Mouse (Mus musculus) myocyte (in vitro differentiated cells): Measurements from ENCODE around the gene S100a4. TPM values are rescaled to one million over a fixed set of nuclear protein-coding genes. Genes with fewer than 3 reads are reported as not detected.

Experiments used
- H3K27me3 ChIP-seq: one replicate; pipeline ENCODE4 v1.6.1; 2011; ENCODE audit not compliant: control insufficient read depth, insufficient read depth, insufficient read length
- H3K36me3 ChIP-seq: one replicate; pipeline ENCODE4 v1.6.1; 2011; ENCODE audit not compliant: control insufficient read depth, insufficient read depth
- H3K4me2 ChIP-seq: one replicate; pipeline ENCODE4 v1.6.1; 2011; ENCODE audit warnings: low read depth, control low read depth
- H3K4me3 ChIP-seq: one replicate; pipeline ENCODE4 v1.5.1; 2011; ENCODE audit warnings: mild to moderate bottlenecking, control low read depth, moderate library complexity
- H3K79me2 ChIP-seq: one replicate; pipeline ENCODE4 v1.6.1; 2011; ENCODE audit not compliant: control insufficient read depth, insufficient read depth
- H3ac ChIP-seq: one replicate; pipeline ENCODE4 v1.6.1; 2011; ENCODE audit not compliant: control insufficient read depth, insufficient read length
- CEBPB ChIP-seq: IDR thresholded peaks from 2 replicates; pipeline ENCODE4 v1.6.1; 2011; ENCODE audit warnings: mild to moderate bottlenecking, moderate library complexity; ENCODE audit not compliant: poor library complexity, insufficient read depth, severe bottlenecking
- E2F4 ChIP-seq: IDR thresholded peaks from one replicate; pipeline ENCODE4 v1.6.1; 2011; ENCODE audit warnings: mild to moderate bottlenecking, control low read depth, moderate library complexity; ENCODE audit not compliant: insufficient read depth
- MAX ChIP-seq: IDR thresholded peaks from one replicate; pipeline ENCODE4 v1.6.1; 2011; ENCODE audit warnings: low read depth, mild to moderate bottlenecking, control low read depth
- MYOD1 ChIP-seq, 3 experiments: IDR thresholded peaks; one replicate each; pipeline ENCODE4 v1.6.1; 2011; ENCODE audit warnings: control low read depth in 2 of 3, low read depth in 2 of 3, mild to moderate bottlenecking in 2 of 3, moderate library complexity in 1 of 3; ENCODE audit not compliant: insufficient read length in 2 of 3, control insufficient read depth in 1 of 3
- MYOG ChIP-seq, 3 experiments: IDR thresholded peaks; one replicate each; pipeline ENCODE4 v1.6.1; 2011; ENCODE audit warnings: control low read depth in 2 of 3, low read depth in 2 of 3, mild to moderate bottlenecking in 2 of 3; ENCODE audit not compliant: insufficient read length in 2 of 3, control insufficient read depth in 1 of 3, insufficient read depth in 1 of 3
- POLR2A ChIP-seq: IDR thresholded peaks from one replicate; pipeline ENCODE4 v1.6.1; 2011; ENCODE audit warnings: low read depth, mild to moderate bottlenecking, control low read depth, moderate library complexity; ENCODE audit not compliant: insufficient read length
- POLR2AphosphoS2 ChIP-seq: IDR thresholded peaks from one replicate; pipeline ENCODE4 v1.6.1; 2011; ENCODE audit warnings: low read depth, control low read depth; ENCODE audit not compliant: insufficient read length
- REST ChIP-seq: IDR thresholded peaks from one replicate; pipeline ENCODE4 v1.6.1; 2011; ENCODE audit warnings: mild to moderate bottlenecking, control low read depth, moderate library complexity; ENCODE audit not compliant: insufficient read depth, insufficient read length
- SRF ChIP-seq: IDR thresholded peaks from one replicate; pipeline ENCODE4 v1.6.1; 2011; ENCODE audit warnings: low read depth; ENCODE audit not compliant: control insufficient read depth, insufficient read length
- TCF12 ChIP-seq: IDR thresholded peaks from one replicate; pipeline ENCODE4 v1.6.1; 2011; ENCODE audit warnings: mild to moderate bottlenecking, control low read depth; ENCODE audit not compliant: poor library complexity, insufficient read depth, severe bottlenecking
- TCF3 ChIP-seq: IDR thresholded peaks from one replicate; pipeline ENCODE4 v1.6.1; 2011; ENCODE audit warnings: low read depth, control low read depth; ENCODE audit not compliant: insufficient read length
- USF1 ChIP-seq: IDR thresholded peaks from one replicate; pipeline ENCODE4 v1.6.1; 2011; ENCODE audit warnings: low read depth, mild to moderate bottlenecking, control low read depth, moderate library complexity
- polyA plus RNA-seq: library from polyadenylated mRNA; unstranded; fragments of >200 nt; fragmentation: generic; extraction: Trizol; gene quantifications from one replicate; pipeline ENCODE4 v1.2.1, GENCODE M21; 2012; ENCODE audit warnings: missing spikeins

S100a4 gene
- polyA plus RNA-seq, 1 experiment = 3,627 TPM

- TF ChIP-seq MYOG (IDR thresholded peaks at IDR 0.05; ENCODE audit: control insufficient read depth in 1 of 3, insufficient read depth in 1 of 3, insufficient read length in 2 of 3, low read depth in 2 of 3) (no peak), TCF3 (no peak), REST (no peak), POLR2AphosphoS2 (no peak), MAX (no peak), USF1 (no peak), SRF (no peak), CEBPB (no peak), TCF12 (no peak), POLR2A (no peak), MYOD1 (IDR thresholded peaks at IDR 0.05; ENCODE audit: control insufficient read depth in 1 of 3, insufficient read length in 2 of 3, low read depth in 2 of 3) (no peak), E2F4 (no peak)
- H3K36me3 ChIP-seq = no peaks in the 10 kb centered on the region
- no peaks in the 10 kb centered on the region for H3K27me3 ChIP-seq
- H3K4me2 ChIP-seq = no peak overlapping the region
- H3ac ChIP-seq = no peak overlapping the region
- H3K4me3 ChIP-seq = no peak overlapping the region
- H3K79me2 ChIP-seq = no peaks in the 10 kb centered on the region
Observed at GRCm38 (mm10) chr3:90640981-90641380, 37.4 kb downstream of the S100a4 start.

- Histone ChIP-seq H3K36me3 (no peaks in the 10 kb centered on the region), H3K4me2 (no peak overlapping the region), H3ac (no peak overlapping the region), H3K79me2 (no peaks in the 10 kb centered on the region), H3K27me3 (no peaks in the 10 kb centered on the region), H3K4me3 (no peak overlapping the region)
- TF ChIP-seq POLR2A (no peak), MYOG (IDR thresholded peaks at IDR 0.05; ENCODE audit: control insufficient read depth in 1 of 3, insufficient read depth in 1 of 3, insufficient read length in 2 of 3, low read depth in 2 of 3) (no peak), TCF3 (no peak), POLR2AphosphoS2 (no peak), REST (no peak), SRF (no peak), MAX (no peak), USF1 (no peak), TCF12 (no peak), E2F4 (no peak), MYOD1 (IDR thresholded peaks at IDR 0.05; ENCODE audit: control insufficient read depth in 1 of 3, insufficient read length in 2 of 3, low read depth in 2 of 3) (no peak), CEBPB (no peak)
Observed at GRCm38 (mm10) chr3:90644220-90644619, 40.6 kb downstream of the S100a4 start.

GRCm38 (mm10) chr3:90647291-90647690 is 43.7 kb downstream of the S100a4 start:
- Histone ChIP-seq H3K36me3 (no peaks in the 10 kb centered on the region), H3ac (no peak overlapping the region), H3K79me2 (no peaks in the 10 kb centered on the region), H3K4me2 (no peak overlapping the region), H3K27me3 (no peaks in the 10 kb centered on the region), H3K4me3 (no peak overlapping the region)
- TF ChIP-seq MAX (no peak), POLR2A (no peak), TCF12 (no peak), CEBPB (no peak), MYOG (IDR thresholded peaks at IDR 0.05; ENCODE audit: control insufficient read depth in 1 of 3, insufficient read depth in 1 of 3, insufficient read length in 2 of 3, low read depth in 2 of 3) (no peak), MYOD1 (IDR thresholded peaks at IDR 0.05; ENCODE audit: control insufficient read depth in 1 of 3, insufficient read length in 2 of 3, low read depth in 2 of 3) (no peak), REST (no peak)

GRCm38 (mm10) chr3:90648981-90649380 is 45.4 kb downstream of the S100a4 start:
- Histone ChIP-seq H3K4me3 (no peak overlapping the region), H3K4me2 (no peak overlapping the region), H3ac (no peak overlapping the region), H3K79me2 (no peaks in the 10 kb centered on the region), H3K27me3 (no peaks in the 10 kb centered on the region), H3K36me3 (no peaks in the 10 kb centered on the region)
- TF ChIP-seq CEBPB = no peak
- TF ChIP-seq MAX = no peak
- no peak for TF ChIP-seq POLR2A
- no peak for TF ChIP-seq MYOD1 (IDR thresholded peaks at IDR 0.05; ENCODE audit: control insufficient read depth in 1 of 3, insufficient read length in 2 of 3, low read depth in 2 of 3)
- no peak for TF ChIP-seq TCF12
- no peak for TF ChIP-seq USF1
- no peak for TF ChIP-seq REST

GRCm38 (mm10) chr3:90649832-90650231 is 46.3 kb downstream of the S100a4 start:
- H3K4me3 ChIP-seq = no peak overlapping the region
- TF ChIP-seq POLR2A (no peak), MYOG (IDR thresholded peaks at IDR 0.05; ENCODE audit: control insufficient read depth in 1 of 3, insufficient read depth in 1 of 3, insufficient read length in 2 of 3, low read depth in 2 of 3) (no peak), CEBPB (no peak), TCF12 (no peak), MYOD1 (IDR thresholded peaks at IDR 0.05; ENCODE audit: control insufficient read depth in 1 of 3, insufficient read length in 2 of 3, low read depth in 2 of 3) (no peak)
- H3K27me3 ChIP-seq = no peaks in the 10 kb centered on the region
- no peak overlapping the region for H3K4me2 ChIP-seq
- no peaks in the 10 kb centered on the region for H3K36me3 ChIP-seq
- H3K79me2 ChIP-seq = no peaks in the 10 kb centered on the region
- H3ac ChIP-seq = no peak overlapping the region
